Mouse (Mus musculus) heart, adult 2 months (tissue): ENCODE measurements at regions not wholly inside any gene's neighbourhood (a gene's known extent, or its start where the extent isn't known, plus 50 kb on each side); places are given as distances from the start of the nearest gene placed in this dataset.

Experiments used
- CTCF ChIP-seq: fragments of 200-600 bp; IDR thresholded peaks from 2 replicates; pipeline ENCODE4 v1.8.1; 2022; ENCODE audit warnings: antibody characterized with exemption, mild to moderate bottlenecking, moderate library complexity
- EP300 ChIP-seq: fragments of 200-500 bp; IDR thresholded peaks from 2 replicates; pipeline ENCODE4 v1.6.1; 2011; ENCODE audit warnings: low read depth, low read length, control low read depth; ENCODE audit not compliant: insufficient read depth
- POLR2A ChIP-seq: fragments of 200-500 bp; IDR thresholded peaks from 2 replicates; pipeline ENCODE4 v1.6.1; 2011; ENCODE audit warnings: mild to moderate bottlenecking, low read depth, low read length, control low read depth; ENCODE audit not compliant: insufficient read depth

DNA sequence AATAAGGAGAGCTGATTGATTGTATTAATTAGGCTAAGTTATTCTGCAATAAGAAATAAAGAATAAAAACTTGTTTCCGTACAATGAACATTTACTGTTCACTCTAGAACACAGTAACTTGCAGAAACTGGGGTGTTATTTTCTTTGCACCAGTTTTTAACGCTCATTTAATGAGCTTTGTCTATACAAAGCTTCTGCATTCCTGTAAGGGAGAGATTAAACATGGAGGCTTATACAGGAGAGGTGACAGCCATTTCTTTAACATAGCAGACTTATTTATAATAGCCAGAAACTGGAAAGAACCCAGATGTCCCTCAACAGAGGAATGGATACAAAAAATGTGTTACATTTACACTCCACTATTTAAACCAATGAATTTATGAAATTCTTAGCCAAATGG lies 202.8 kb downstream of the Adgra3 start:
- TF ChIP-seq CTCF (no peak), POLR2A (no peak), EP300 (no peak)
